Mouse (Mus musculus): ENCODE results near the gene Trappc10.

The Trappc10 gene

GRCm38 (mm10) chr10:78160369-78161095, 83.9 kb downstream of the Trappc10 start:
- DNase-seq (ENCODE audit: low read depth): peak; percentile 85

GRCm38 (mm10) chr10:78159906-78160305, 84.5 kb downstream of the Trappc10 start:
- peak; percentile 90 for DNase-seq (ENCODE audit: low read depth)

- peak; percentile 50 for DNase-seq (ENCODE audit: low read depth)
Measured at GRCm38 (mm10) chr10:78159252-78159878, 85.1 kb downstream of the Trappc10 start.

- DNase-seq (ENCODE audit: low read depth): peak; percentile 94
Measured at GRCm38 (mm10) chr10:78158041-78158440, 86.4 kb downstream of the Trappc10 start.

- no peak for DNase-seq (ENCODE audit: low read depth)
Measured at GRCm38 (mm10) chr10:78156926-78157325, 87.5 kb downstream of the Trappc10 start.

GRCm38 (mm10) chr10:78148834-78149766, 95.3 kb downstream of the Trappc10 start:
- DNase-seq (ENCODE audit: low read depth): peak; percentile 45

GRCm38 (mm10) chr10:78147908-78148441, 96.5 kb downstream of the Trappc10 start:
- peak; percentile 59 for DNase-seq (ENCODE audit: low read depth)

- no peak for DNase-seq (ENCODE audit: low read depth)
Measured at GRCm38 (mm10) chr10:78143727-78144505, 100.5 kb downstream of the Trappc10 start.

GRCm38 (mm10) chr10:78140843-78141242, 103.6 kb downstream of the Trappc10 start:
- no peak for DNase-seq (ENCODE audit: low read depth)

- no peak for DNase-seq (ENCODE audit: low read depth)
Measured at GRCm38 (mm10) chr10:78140251-78140600, 104.2 kb downstream of the Trappc10 start.

- DNase-seq (ENCODE audit: low read depth): no peak
Measured at GRCm38 (mm10) chr10:78139572-78140250, 104.7 kb downstream of the Trappc10 start.

GRCm38 (mm10) chr10:78138812-78139523, 105.5 kb downstream of the Trappc10 start:
- DNase-seq (ENCODE audit: low read depth): no peak

GRCm38 (mm10) chr10:78137191-78137590, 107.2 kb downstream of the Trappc10 start:
- no peak for DNase-seq (ENCODE audit: low read depth)

Data from 416B (cell line).